Mouse (Mus musculus) embryo, embryonic 10 days (tissue): ENCODE results near the gene Ak1.

Experiments
- DNase-seq: peaks from one replicate; pipeline ENCODE4 v3.0.0-alpha.2; 2015; ENCODE audit warnings: low spot score

Ak1 gene

DNA sequence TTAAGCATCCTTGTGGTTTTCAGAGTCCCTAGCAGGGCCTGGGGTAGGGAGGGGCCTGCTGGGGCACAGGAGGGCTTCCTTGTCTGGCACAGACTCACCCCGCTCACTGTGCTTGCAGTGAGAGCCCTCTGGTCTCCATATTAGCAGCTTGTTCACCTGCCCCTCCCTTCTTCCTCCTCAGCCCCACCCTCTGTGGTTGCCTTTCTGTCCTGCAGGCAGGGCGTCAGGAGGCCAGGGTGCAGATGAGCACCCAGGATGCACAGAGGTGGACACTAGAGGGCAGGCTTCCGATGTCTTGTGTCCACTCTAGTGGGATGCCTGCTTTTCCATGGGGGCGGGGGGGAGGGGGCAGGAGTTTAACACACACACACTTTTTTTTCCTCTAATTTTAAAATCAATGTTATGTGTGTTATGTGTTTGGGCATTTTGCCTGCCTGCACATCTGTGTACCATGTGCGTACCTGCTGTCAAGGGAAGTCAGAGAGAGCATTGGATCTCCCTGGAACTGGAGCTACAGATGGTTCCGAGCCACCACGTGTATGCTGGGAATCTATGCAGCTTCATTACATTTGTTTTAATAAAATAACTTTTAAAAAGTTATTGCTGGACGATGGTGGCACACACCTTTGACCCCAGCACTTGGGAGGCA lies 20.0 kb upstream of the Ak1 start:
- peak; percentile 74 for DNase-seq

GRCm38 (mm10) chr2:32602600-32603054 lies 18.9 kb upstream of the Ak1 start:
- peak; percentile 92 for DNase-seq

DNA sequence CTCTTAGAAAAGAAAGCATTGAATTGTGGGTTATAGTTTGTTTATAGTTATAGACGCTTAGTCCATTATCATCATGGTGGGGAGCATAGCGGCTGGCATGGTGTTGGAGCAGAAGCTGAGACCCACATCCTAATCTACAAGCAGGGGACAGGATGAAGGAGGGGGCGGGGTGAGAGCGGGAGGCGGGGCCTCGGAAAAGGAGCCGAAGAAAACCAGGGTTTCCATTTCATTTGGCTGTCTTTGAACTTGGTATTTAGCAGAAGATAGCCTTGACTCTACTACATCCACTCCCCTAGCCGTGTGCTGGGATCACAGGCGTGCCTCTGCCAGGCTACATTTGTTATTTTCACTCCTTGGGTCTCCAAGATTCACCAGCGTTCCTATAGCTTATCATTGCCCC lies 16.9 kb upstream of the Ak1 start:
- DNase-seq: no peak

- peak; percentile 89 for DNase-seq
Observed at GRCm38 (mm10) chr2:32606161-32607142, 15.1 kb upstream of the Ak1 start.

- peak; percentile 71 for DNase-seq
Observed at GRCm38 (mm10) chr2:32607262-32607947, 14.2 kb upstream of the Ak1 start.

GRCm38 (mm10) chr2:32608141-32608777 lies 13.3 kb upstream of the Ak1 start:
- peak; percentile 85 for DNase-seq

- DNase-seq: peak; percentile 52
Observed at GRCm38 (mm10) chr2:32608778-32609435, 12.7 kb upstream of the Ak1 start.

DNA sequence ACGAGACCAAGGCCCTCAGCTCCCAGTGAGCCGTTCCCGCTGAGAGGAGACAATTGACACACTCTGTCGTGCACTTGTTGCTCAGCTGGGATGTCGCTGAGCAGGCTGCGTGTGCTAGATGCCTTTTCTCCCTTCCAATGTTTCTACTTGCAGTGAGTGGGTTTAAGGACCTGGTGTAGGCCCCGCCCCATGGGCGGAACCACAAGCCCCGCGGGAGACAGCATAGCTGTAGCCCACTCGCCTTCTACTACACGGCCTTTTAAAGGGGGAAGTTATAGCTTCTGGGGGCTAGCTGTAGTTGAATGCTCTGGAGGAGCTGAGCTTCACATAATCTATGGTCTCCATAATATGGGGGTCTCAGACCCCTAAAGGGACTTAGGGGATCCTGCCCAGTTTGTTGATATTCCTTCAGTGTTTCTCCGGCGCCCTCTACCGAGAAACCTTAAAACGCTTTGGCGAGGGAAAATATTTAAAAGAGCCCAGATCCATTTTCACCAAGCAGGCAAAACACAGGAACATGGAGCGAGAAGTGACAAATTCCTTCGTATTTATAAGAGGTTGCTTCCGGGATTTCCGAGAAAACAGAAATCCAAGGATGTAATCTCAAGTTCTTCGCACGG lies 10.8 kb upstream of the Ak1 start:
- no peak for DNase-seq

DNA sequence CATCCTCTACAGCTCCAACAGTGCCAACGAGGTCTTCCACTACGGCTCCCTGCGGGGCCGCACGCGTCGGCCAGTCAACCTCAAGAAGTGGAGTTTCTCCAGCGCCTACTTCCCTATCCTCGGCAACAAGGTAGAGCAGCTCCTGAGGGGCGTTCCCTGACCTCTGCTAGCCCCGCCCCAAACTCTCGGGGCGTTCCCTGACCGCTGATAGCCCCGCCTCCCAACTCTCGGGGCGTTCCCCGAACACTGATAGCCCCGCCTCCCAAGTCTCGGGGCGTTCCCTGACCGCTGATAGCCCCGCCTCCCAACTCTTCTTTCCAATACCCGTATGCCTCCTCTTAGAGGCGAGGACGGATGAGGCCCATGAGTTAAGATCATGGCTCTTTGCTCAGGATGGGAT lies 9.3 kb upstream of the Ak1 start:
- no peak for DNase-seq

GRCm38 (mm10) chr2:32617109-32617508 lies 4.4 kb upstream of the Ak1 start:
- DNase-seq: no peak

DNA sequence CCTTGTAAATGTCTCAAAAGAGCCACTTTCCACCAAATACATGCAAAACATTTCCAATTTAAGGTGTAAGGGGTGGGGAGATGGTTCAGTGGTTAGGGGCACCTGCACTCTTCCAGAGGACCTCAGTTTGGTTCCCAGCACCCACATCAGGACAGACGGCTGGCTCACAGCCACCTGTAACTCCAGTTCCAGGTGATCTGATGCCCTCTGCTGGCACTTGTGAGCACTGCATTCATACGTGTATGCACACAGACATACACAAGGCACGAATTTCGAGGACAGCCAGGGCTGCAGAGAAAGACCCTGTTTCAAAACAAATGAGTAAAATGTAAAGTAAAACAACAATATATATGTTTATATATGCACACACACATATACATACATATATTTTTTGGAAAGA lies 4.0 kb upstream of the Ak1 start:
- DNase-seq: no peak

- no peak for DNase-seq
Observed at GRCm38 (mm10) chr2:32618051-32618450, 3.5 kb upstream of the Ak1 start.

DNA sequence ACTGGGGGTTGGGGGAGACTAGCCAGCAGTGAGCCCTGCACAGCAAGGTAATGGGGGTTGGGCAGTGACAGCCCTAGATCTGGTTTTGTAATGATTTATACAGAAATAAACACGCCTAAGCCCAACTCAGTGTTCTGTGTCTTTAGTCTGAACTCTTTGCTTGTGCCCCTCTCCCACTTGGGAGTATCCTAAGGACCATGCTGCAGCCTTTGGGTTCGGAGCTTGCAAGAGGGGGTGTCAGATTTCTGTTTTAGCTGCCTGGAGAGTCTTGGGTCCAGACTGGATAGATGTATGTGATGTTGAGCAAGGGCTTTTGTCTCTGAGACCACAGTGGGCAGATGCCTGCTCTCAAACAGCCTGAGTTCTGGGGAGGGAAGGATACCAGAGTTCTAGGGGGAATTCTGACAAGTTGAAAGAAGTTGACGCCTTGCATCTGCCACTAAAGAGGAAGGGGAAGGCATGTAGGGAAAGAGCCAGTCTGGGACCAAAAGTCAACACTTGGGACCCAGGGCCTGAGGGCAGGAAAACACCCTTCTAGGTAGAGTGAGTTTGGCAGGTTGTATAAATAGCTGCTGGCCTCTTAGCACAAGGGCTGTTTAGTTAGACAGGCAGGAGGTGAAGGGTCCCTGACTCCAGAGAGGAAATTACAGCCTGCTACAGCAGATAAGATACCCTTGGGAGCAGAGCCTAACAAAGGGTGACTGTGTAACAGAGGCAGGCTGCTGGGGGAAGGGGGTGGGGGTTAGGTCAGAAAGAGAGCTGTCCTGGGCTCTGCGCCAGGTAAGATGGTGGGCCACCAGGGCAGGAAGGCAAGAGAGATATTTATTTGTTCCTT lies 659 bp upstream of the Ak1 start:
- peak; percentile 77 for DNase-seq

DNA sequence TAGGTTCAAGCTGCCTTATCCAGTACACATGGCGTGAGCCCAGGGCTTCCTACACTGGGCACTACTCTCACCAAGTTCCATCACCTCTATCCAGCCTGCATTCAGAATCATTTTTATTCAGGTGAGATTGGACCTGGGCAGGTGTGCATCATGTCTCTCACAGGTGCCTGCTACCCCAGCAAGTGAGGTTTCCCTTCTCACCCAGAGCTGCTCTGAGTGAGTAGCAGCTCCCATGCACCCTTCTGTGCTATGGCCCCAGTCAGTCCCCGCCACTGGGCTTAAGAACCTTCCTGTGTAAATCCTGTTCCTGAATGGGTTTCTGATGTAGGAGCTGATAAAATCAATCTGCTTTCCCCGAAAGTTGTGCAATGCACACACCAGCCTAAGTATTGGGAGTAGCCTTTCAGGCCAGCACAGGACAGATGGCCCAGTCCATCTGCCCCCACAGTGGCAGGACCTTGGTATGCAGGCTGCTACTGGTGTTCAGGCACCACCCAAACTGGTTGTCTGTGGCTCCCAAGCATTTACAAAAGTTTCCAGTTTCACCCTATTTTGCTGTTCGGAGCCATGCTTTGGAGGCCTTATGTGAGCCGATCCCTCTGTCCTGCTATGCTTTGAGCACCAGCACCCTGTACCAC lies 2.7 kb downstream of the Ak1 start:
- DNase-seq: no peak

DNA sequence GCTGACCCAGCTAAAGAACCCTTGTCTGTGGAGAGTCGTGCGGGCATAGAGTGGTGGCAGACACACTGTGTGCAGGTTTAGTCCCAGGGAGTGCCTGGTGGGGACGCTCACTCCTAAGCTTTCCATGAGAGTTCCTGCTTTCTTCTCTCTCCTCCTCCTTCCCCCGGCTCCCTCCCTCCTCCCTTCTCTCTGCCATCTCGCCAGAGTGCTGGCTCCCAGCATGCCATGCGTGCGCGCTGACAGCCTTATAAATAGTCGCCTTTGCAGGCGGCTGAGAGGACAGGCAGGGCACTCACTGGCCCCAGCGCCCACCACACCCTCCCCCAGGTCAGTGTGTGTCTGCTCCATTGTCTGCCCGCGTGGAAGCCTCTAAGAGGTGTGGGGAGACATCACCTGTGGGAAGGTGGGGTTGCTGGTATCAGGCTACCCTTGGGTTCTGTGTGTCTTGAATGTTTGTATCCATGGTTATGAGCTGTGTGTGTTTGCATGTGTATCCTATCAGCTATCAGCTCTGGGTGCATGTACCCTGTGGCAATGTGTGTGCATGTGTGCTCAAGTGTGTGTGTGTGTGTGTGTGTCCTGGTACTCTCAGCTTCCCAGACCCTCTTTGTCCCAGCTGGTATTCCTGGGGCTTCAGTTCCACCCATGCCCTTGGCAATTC lies 3.8 kb downstream of the Ak1 start:
- peak; percentile 88 for DNase-seq

GRCm38 (mm10) chr2:32625873-32626694 lies 4.5 kb downstream of the Ak1 start:
- DNase-seq: no peak

DNA sequence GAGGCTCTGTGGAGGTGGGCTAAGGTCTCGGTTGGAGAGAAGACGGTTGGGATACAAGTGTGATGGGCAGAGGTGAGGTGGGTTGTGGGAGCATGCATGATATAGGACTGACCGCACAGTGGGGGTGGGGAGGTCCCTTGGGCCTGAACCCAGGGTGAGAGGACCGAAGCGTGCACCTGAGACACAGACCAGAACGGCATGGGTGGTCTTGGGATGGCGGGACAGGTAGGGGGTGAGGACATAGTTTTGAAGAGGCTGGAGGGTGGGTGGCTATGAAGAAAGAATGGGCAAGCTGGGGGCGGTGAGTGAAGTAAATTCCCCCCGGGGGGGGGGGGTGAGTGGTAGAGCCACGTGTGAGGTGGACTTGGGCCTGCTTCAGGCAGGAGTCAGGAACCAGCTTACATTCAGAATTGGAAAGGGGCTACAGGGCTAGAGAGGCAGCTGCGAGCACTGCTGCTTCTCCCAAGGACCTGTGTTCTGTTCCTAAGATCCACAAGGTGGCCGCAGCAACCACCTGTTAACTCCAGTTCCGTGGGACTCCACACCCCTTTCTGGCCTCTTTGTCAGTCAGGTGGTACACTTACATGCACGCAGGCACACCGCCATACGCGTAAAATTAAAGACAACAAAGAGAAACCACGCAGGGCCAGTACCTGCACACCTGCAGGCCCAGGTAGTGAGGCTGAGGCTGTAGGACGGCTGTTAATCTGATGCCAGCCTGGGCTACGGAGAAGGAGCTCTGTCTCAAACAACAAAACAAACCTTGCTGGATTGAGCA lies 5.9 kb downstream of the Ak1 start:
- DNase-seq: no peak
